13 mouse cellular contexts compared by ENCODE assay signal in genomic region chr5:76540842-76541241, GRCm38 (mm10). TPM values are rescaled to one million over a fixed set of nuclear protein-coding genes. Genes with fewer than 3 reads are reported as not detected.
DNase-seq lines count a peak whose midpoint lies in the region; ATAC-seq and TF ChIP-seq lines count a peak whose summit lies in the region.
"Had no signal": no experiment of that assay in that cellular context is flagged by ENCODE, and none has a peak within 500 bp of the region (broad histone marks: within the 10 kb centered on the region; RNA-seq: fewer than 3 reads in every experiment).

No protein-coding gene starts in this region.

- peak; percentile 59 for TF ChIP-seq CTCF in heart, postnatal 0 days (IDR thresholded peaks at IDR 0.05; ENCODE audit: low read depth)

- no peaks in the 10 kb centered on the region for H3K27me3 ChIP-seq in heart, postnatal 0 days (ENCODE audit: control insufficient read depth, insufficient read depth, low read length)
- H3K27me3 ChIP-seq in neural tube, embryonic 15.5 days (replicated peaks): no peaks in the 10 kb centered on the region
- H3K27me3 ChIP-seq in kidney, embryonic 14.5 days (ENCODE audit: control insufficient read depth, insufficient read depth, low read length): no peaks in the 10 kb centered on the region
- H3K27me3 ChIP-seq: embryonic facial prominence, embryonic 13.5 days had no signal

- H3K4me1 ChIP-seq in heart, postnatal 0 days (ENCODE audit: control insufficient read depth, insufficient read depth): no peaks in the 10 kb centered on the region
- no peaks in the 10 kb centered on the region for H3K4me1 ChIP-seq in neural tube, embryonic 15.5 days
- H3K4me1 ChIP-seq in kidney, embryonic 14.5 days (ENCODE audit: control insufficient read depth, insufficient read depth, low read length): no peaks in the 10 kb centered on the region
- H3K4me1 ChIP-seq: embryonic facial prominence, embryonic 13.5 days had no signal

- peak overlapping the region; percentile 28 for H3K4me2 ChIP-seq in heart, postnatal 0 days (ENCODE audit: low read depth, low read length)
- no peak overlapping the region for H3K4me2 ChIP-seq in neural tube, embryonic 15.5 days
- no peak overlapping the region for H3K4me2 ChIP-seq in kidney, embryonic 14.5 days (replicated peaks; ENCODE audit: low read depth, low read length)
- H3K4me2 ChIP-seq: embryonic facial prominence, embryonic 13.5 days had no signal

- peak overlapping the region; percentile 57; the same call in 1 of the 2 replicates for H3K27ac ChIP-seq in heart, postnatal 0 days (ENCODE audit: low read depth)
- H3K27ac ChIP-seq in neural tube, embryonic 15.5 days (replicated peaks): no peak overlapping the region
- no peak overlapping the region for H3K27ac ChIP-seq in kidney, embryonic 14.5 days (ENCODE audit: low read depth, low read length)
- H3K27ac ChIP-seq: embryonic facial prominence, embryonic 13.5 days had no signal

- TF ChIP-seq EP300 in heart, postnatal 0 days (IDR thresholded peaks at IDR 0.05; ENCODE audit: low read depth): no peak

- no peaks in the 10 kb centered on the region for H3K9me3 ChIP-seq in heart, postnatal 0 days (replicated peaks; ENCODE audit: control insufficient read depth, low read length)
- no peaks in the 10 kb centered on the region for H3K9me3 ChIP-seq in neural tube, embryonic 15.5 days (replicated peaks)
- no peaks in the 10 kb centered on the region for H3K9me3 ChIP-seq in kidney, embryonic 14.5 days (ENCODE audit: control insufficient read depth, low read length)
- H3K9me3 ChIP-seq: embryonic facial prominence, embryonic 13.5 days had no signal

- no peak overlapping the region for H3K9ac ChIP-seq in heart, postnatal 0 days (replicated peaks; ENCODE audit: low read depth, low read length)
- no peak overlapping the region for H3K9ac ChIP-seq in neural tube, embryonic 15.5 days (replicated peaks)
- no peak overlapping the region for H3K9ac ChIP-seq in kidney, embryonic 14.5 days (ENCODE audit: low read depth, low read length)
- H3K9ac ChIP-seq: embryonic facial prominence, embryonic 13.5 days had no signal

- no peak overlapping the region for H3K4me3 ChIP-seq in heart, postnatal 0 days (ENCODE audit: low read depth, low read length)
- H3K4me3 ChIP-seq in neural tube, embryonic 15.5 days (replicated peaks): no peak overlapping the region
- no peak overlapping the region for H3K4me3 ChIP-seq in kidney, embryonic 14.5 days (ENCODE audit: low read length)
- H3K4me3 ChIP-seq: embryonic facial prominence, embryonic 13.5 days had no signal

- peaks cover 68% of the 10 kb centered on the region for H3K36me3 ChIP-seq in heart, postnatal 0 days (replicated peaks; ENCODE audit: control insufficient read depth, insufficient read depth, low read length)
- peaks cover 71% of the 10 kb centered on the region for H3K36me3 ChIP-seq in neural tube, embryonic 15.5 days
- peaks cover 64% of the 10 kb centered on the region for H3K36me3 ChIP-seq in kidney, embryonic 14.5 days (ENCODE audit: control insufficient read depth, insufficient read depth, low read length)

- no peak for ATAC-seq in heart, postnatal 0 days (ENCODE audit: insufficient read depth, low read depth)
- ATAC-seq in neural tube, embryonic 15.5 days (ENCODE audit: low FRiP score): peak; percentile 75; the same call in 1 of the 2 replicates
- no peak for ATAC-seq in kidney, embryonic 14.5 days (ENCODE audit: low FRiP score, low TSS enrichment)

- DNase-seq in heart, postnatal 0 days (ENCODE audit: low spot score): peak; percentile 33
- no peak for DNase-seq in heart, adult 8-10 months (ENCODE audit: low spot score)
- DNase-seq in neural tube, embryonic 10.5 days (ENCODE audit: extremely low spot score, low spot score): no peak
- peak; percentile 23 for DNase-seq in embryo, embryonic 11 days
- DNase-seq in adrenal gland, adult 8-10 months: no peak
- DNase-seq in thymus, postnatal 0 days (ENCODE audit: low spot score): no peak
- DNase-seq: kidney, adult 18-20 months; left cerebral cortex, postnatal 4 days had no signal

RNA-seq across cellular contexts. Expression of gene Exoc1, which starts 11.7 kb away (rescaled TPM):
- total RNA-seq in heart, postnatal 0 days (2014; rRNA removed; ENCODE audit: low replicate concordance): 13.0 and 23.5 TPM in 2 replicates
- polyA plus RNA-seq in heart, postnatal 0 days (2015; fragmentation: Nextera tagmentation; extraction: Ambion mirVana): 12.9 and 13.6 TPM in 2 replicates
- total RNA-seq in heart, adult 8-10 months (2022): 10 to 100 TPM; 10.4 to 13.5 (median 10.8) TPM
- polyA plus RNA-seq in neural tube, embryonic 15.5 days (2015; fragmentation: Nextera tagmentation; extraction: Ambion mirVana): 45.9 and 53.9 TPM in 2 replicates
- 100 to 1,000 TPM in 1 of 4 experiments, 10 to 100 TPM in 3; 56.2 to 101 (median 72.2) TPM for total RNA-seq in adrenal gland, adult 8-10 months (2022)
- 29.3 and 41.3 TPM in 2 replicates for polyA plus RNA-seq in kidney, embryonic 14.5 days (2014; fragmentation: Nextera tagmentation; extraction: Ambion mirVana)
- 21.6 and 28.6 TPM in 2 replicates for polyA plus RNA-seq in thymus, postnatal 0 days (2015; fragmentation: Nextera tagmentation; extraction: Ambion mirVana)

RNA-seq across cellular contexts. Expression of gene Cep135, which starts 47.7 kb away (rescaled TPM):
- 1.9 and 4.7 TPM in 2 replicates for total RNA-seq in heart, postnatal 0 days (2014; rRNA removed; ENCODE audit: low replicate concordance)
- 2.0 TPM in 2 replicates for polyA plus RNA-seq in heart, postnatal 0 days (2015; fragmentation: Nextera tagmentation; extraction: Ambion mirVana)
- 1 to 10 TPM; 2.7 to 3.2 (median 2.9) TPM for total RNA-seq in heart, adult 8-10 months (2022)
- 3.9 and 4.4 TPM in 2 replicates for polyA plus RNA-seq in neural tube, embryonic 15.5 days (2015; fragmentation: Nextera tagmentation; extraction: Ambion mirVana)
- total RNA-seq in adrenal gland, adult 8-10 months (2022): 1 to 10 TPM; 3.7 to 7.3 (median 5.6) TPM
- polyA plus RNA-seq in kidney, embryonic 14.5 days (2014; fragmentation: Nextera tagmentation; extraction: Ambion mirVana): 6.4 and 10.1 TPM in 2 replicates
- polyA plus RNA-seq in thymus, postnatal 0 days (2015; fragmentation: Nextera tagmentation; extraction: Ambion mirVana): 8.0 and 8.8 TPM in 2 replicates

RNA-seq across cellular contexts. Expression of gene Gm7271, which starts 57.0 kb away (rescaled TPM):
- not detected in 2 replicates for total RNA-seq in heart, postnatal 0 days (2014; rRNA removed; ENCODE audit: low replicate concordance)
- polyA plus RNA-seq in heart, postnatal 0 days (2015; fragmentation: Nextera tagmentation; extraction: Ambion mirVana): not detected in 2 replicates
- total RNA-seq in heart, adult 8-10 months (2022): not detected
- polyA plus RNA-seq in neural tube, embryonic 15.5 days (2015; fragmentation: Nextera tagmentation; extraction: Ambion mirVana): 7.3 and 9.8 TPM in 2 replicates
- not detected for total RNA-seq in adrenal gland, adult 8-10 months (2022)
- not detected in 2 replicates for polyA plus RNA-seq in kidney, embryonic 14.5 days (2014; fragmentation: Nextera tagmentation; extraction: Ambion mirVana)
- not detected in 2 replicates for polyA plus RNA-seq in thymus, postnatal 0 days (2015; fragmentation: Nextera tagmentation; extraction: Ambion mirVana)
- total RNA-seq: gastrocnemius, postnatal 14 days; left cerebral cortex, postnatal 4 days had no signal
- polyA plus RNA-seq: embryonic facial prominence, embryonic 13.5 days; spleen, adult 2 months had no signal

Comparison
In these comparisons a context has a peak if more than half of its experiments do, and no peak if none do; other contexts are left out.
1. DNase-seq: peak in heart, postnatal 0 days (single experiment) and embryo, embryonic 11 days (single experiment); none in heart, adult 8-10 months (single experiment), neural tube, embryonic 10.5 days (single experiment), adrenal gland, adult 8-10 months (single experiment) and thymus, postnatal 0 days (single experiment).